Mouse (Mus musculus): Measurements from ENCODE around the gene Fbp1. TPM values are rescaled to one million over a fixed set of nuclear protein-coding genes. Genes with fewer than 3 reads are reported as not detected.
"Not testable (repeated sequence)": the region's sequence is repeated elsewhere in the genome, so short reads cannot be mapped to it uniquely, and the experiment has no call there.

The Fbp1 gene
- total RNA-seq, 2 experiments from 2014 or later = 0.79 TPM

- DNase-seq (ENCODE audit: low spot score in 2 of 2) = no peak
- intact Hi-C loops (cut with DNase I) = loop anchor here (2.0 to 10.0 kb wide), 3 partner anchors 95 to 393 kb away; partner anchors contain the start of gene Gm49359
Measured at GRCm38 (mm10) chr13:62857941-62858915, 29.9 kb downstream of the Fbp1 start, which contains the start of gene Fbp2. Fbp2 (minus strand) TSS chr13:62858422.

GRCm38 (mm10) chr13:62856850-62857249 lies 31.2 kb downstream of the Fbp1 start:
- no peak for DNase-seq (ENCODE audit: low spot score in 2 of 2)
- intact Hi-C loops (cut with DNase I) = loop anchor here (2.0 to 10.0 kb wide), 3 partner anchors 94 to 392 kb away; partner anchors contain the start of gene Gm49359

GRCm38 (mm10) chr13:62856305-62856675 lies 31.8 kb downstream of the Fbp1 start:
- intact Hi-C loops (cut with DNase I) = loop anchor here (2.0 to 10.0 kb wide), 3 partner anchors 93 to 391 kb away; partner anchors contain the start of gene Gm49359
- peak; percentile 74 to 77 for DNase-seq (ENCODE audit: low spot score in 2 of 2)

- no peak for DNase-seq (ENCODE audit: low spot score in 2 of 2)
- intact Hi-C loops (cut with DNase I) = loop anchor here (2.0 to 10.0 kb wide), 3 partner anchors 93 to 391 kb away; partner anchors contain the start of gene Gm49359
Measured at GRCm38 (mm10) chr13:62855396-62856304, 32.4 kb downstream of the Fbp1 start.

GRCm38 (mm10) chr13:62854666-62855065 lies 33.4 kb downstream of the Fbp1 start:
- DNase-seq (ENCODE audit: low spot score in 2 of 2) = peak; percentile 26 to 51
- intact Hi-C loops (cut with DNase I) = loop anchor here (5.0 to 10.0 kb wide), 2 partner anchors 227 to 390 kb away; partner anchors contain the start of gene Gm49359

- DNase-seq (ENCODE audit: low spot score in 2 of 2) = no peak
- intact Hi-C loops (cut with DNase I) = no loop called here
Measured at GRCm38 (mm10) chr13:62833341-62833740, 54.7 kb downstream of the Fbp1 start.

GRCm38 (mm10) chr13:62832239-62832638 lies 55.8 kb downstream of the Fbp1 start:
- no peak for DNase-seq (ENCODE audit: low spot score in 2 of 2)
- intact Hi-C loops (cut with DNase I) = no loop called here

GRCm38 (mm10) chr13:62815705-62816104 lies 72.4 kb downstream of the Fbp1 start:
- DNase-seq (ENCODE audit: low spot score in 2 of 2); intact Hi-C loops (cut with DNase I): not testable (repeated sequence)

Other genes starting within 250 kb of the Fbp1 start
- 10 to 100 TPM; 10.6 to 15.5 TPM for gene Platr25, start 127.6 kb downstream of the Fbp1 start, total RNA-seq (2021)
- 1 to 10 TPM; 5.8 to 6.3 TPM for gene Gm5141, start 102.5 kb downstream of the Fbp1 start, total RNA-seq (2021)
- gene Fbp2, start 29.9 kb downstream of the Fbp1 start, total RNA-seq (2021) = not detected
- 100 to 1,000 TPM in 1 of 2 experiments, 10 to 100 TPM in 1; 93.2 to 121 TPM for gene 2010111I01Rik, start 76.6 kb upstream of the Fbp1 start, total RNA-seq (2021)

All from left cerebral cortex, postnatal 36 days (tissue).